Mouse (Mus musculus) bone marrow, adult 2 months (tissue): ENCODE data around the gene Emc7.

ENCODE experiments used
- CTCF ChIP-seq: fragments of 200-500 bp; IDR thresholded peaks from 2 replicates; pipeline ENCODE4 v1.5.1; 2011; ENCODE audit warnings: low read length, control low read depth; ENCODE audit not compliant: control insufficient read depth, insufficient read depth
- POLR2A ChIP-seq: fragments of 200-500 bp; IDR thresholded peaks from 2 replicates; pipeline ENCODE4 v1.6.1; 2011; ENCODE audit warnings: low read depth, mild to moderate bottlenecking, control low read depth, low read length, borderline replicate concordance; ENCODE audit not compliant: control insufficient read depth

DNA sequence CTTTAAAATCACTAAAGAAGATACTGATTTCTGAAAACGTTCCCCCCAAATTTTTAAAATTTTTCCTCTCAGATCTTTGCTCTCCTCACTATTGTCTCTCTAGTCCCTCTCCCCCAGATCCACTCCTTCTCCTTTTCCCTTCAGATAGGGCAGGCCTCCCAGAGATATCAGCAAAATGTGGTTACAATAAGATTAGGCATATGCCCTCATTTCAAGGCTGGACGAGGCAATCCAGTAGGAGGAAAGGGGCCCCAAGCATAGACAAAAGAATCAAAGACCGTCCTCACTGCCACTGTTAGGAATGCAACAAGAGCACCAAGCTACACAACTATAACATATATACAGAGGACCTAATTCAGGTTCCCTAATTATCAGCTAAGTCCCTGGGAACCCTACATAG lies 29.5 kb upstream of the Emc7 start:
- TF ChIP-seq POLR2A (no peak), CTCF (no peak)
